Mouse (Mus musculus) spleen, postnatal 36 days (tissue): ENCODE measurements around the gene Tec.
"Not testable (repeated sequence)": the region's sequence is repeated elsewhere in the genome, so short reads cannot be mapped to it uniquely, and the experiment has no call there.

ENCODE experiments used
- DNase-seq, 2 experiments: peaks; one replicate each; pipeline ENCODE4 v3.0.0; 2022; ENCODE audit warnings: low spot score in 2 of 2, mixed read lengths in 1 of 2

The Tec gene

DNA sequence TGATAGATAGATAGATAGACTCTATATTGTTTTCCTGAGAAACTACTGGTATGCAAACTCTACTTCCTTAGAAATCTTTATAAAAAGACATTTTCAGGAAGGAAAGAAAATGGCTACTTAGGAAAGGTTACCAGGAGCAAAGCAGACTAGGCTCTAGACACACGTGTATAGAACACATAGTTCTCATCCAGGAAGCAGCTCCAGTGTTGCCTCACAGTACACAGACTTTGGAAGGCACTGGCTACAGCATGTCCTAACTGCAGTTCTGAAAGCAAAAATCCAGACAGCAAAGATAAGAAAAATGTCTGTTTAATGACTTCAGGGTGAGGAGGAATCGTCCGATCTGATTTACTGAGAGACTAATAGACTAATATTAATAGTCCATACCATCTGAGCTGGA, 41.8 kb downstream of the Tec start:
- no peak for DNase-seq

DNA sequence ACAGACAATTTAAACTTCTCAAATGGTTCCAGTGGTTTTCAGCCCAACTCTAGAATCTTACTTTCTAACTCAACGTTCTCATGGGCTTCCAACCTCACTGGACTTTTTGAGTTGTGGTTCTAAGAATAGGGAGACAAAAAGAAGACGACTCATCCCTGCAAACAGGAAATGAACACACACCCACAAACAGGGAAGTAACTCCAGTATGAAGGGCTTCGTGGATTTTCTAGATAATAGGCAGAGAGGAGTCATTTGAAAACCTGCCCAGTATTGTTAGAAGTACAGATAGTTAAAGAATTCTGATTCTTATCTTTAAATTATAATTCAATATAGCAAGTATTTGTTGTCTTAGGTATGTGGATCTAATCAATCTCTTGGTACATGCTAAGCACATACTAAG, 47.6 kb downstream of the Tec start:
- DNase-seq = no peak

GRCm38 (mm10) chr5:72820036-72820640, 48.1 kb downstream of the Tec start:
- no peak for DNase-seq

GRCm38 (mm10) chr5:72818513-72819180, 49.6 kb downstream of the Tec start:
- DNase-seq = no peak

- DNase-seq = peak; percentile 78 to 80
These were observed 50.7 kb downstream of the Tec start for GRCm38 (mm10) chr5:72817523-72818091.

DNA sequence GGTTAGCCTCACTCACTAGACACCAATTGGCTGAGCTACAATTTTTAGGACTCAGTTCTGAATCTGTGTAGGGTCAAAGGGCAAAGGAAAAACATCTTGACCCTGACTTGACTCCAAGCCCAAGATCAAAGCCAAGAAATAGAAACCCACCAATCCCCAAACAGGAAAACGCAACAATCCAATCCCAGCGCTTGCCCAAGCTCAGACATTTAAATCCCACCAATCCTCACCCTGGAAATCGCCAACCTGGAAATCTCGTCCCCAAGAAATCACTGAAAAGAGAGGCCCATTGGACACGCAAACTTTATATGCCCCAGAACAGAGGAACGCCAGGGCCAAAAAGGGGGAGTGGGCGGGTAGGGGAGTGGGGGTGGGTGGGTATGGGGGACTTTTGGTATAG, 51.3 kb downstream of the Tec start:
- DNase-seq = not testable (repeated sequence)

DNA sequence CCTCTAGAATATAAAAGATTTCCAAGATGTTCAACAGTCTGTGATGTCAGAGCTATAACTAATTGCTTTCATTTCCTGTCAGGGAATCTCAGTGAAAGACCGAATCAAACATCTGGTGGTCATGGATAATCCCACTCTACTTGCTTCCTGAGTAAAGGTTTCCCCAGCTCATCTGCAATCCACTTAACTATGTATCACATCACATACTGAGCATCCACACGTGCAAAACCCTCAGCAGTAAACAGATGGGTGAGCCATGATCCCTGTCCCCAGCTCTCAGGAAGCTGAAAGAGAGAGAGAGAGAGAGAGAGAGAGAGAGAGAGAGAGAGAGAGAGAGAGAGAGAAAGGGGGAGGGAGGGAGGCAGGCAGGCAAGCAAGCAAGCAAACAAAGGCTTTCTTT, 51.8 kb downstream of the Tec start:
- no peak for DNase-seq

- no peak for DNase-seq
These were observed 52.2 kb downstream of the Tec start for GRCm38 (mm10) chr5:72816046-72816445.

GRCm38 (mm10) chr5:72815361-72815760, 52.9 kb downstream of the Tec start:
- no peak for DNase-seq

GRCm38 (mm10) chr5:72814072-72814471, 54.2 kb downstream of the Tec start:
- DNase-seq = no peak

DNA sequence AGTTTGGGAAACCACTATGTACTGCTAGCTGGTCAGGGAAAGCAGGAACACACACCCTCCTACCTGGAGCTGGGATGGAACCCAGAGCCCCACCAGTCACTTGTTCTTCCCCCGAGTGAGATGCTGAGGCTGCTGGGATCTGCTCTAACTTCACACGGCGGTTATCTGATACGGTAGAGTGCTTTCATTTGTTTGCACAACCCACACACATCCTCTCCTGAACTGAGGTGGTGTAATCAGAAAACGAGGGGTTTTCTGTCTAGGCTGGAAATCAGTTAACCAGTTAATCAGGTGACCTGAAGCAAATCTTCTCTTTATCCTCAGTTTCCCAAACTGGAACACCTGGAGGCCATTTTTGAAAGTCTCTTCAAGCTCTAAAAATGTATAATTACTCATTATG, 55.4 kb downstream of the Tec start:
- peak; percentile 82 to 83 for DNase-seq

- no peak for DNase-seq
These were observed 56.0 kb downstream of the Tec start for GRCm38 (mm10) chr5:72812328-72812727.

- no peak for DNase-seq
These were observed 56.9 kb downstream of the Tec start for GRCm38 (mm10) chr5:72811397-72811796.

- no peak for DNase-seq
These were observed 57.3 kb downstream of the Tec start for GRCm38 (mm10) chr5:72810990-72811389.

- no peak for DNase-seq
These were observed 58.8 kb downstream of the Tec start for GRCm38 (mm10) chr5:72809480-72809879.

GRCm38 (mm10) chr5:72808456-72809111, 59.7 kb downstream of the Tec start:
- DNase-seq = no peak

GRCm38 (mm10) chr5:72802851-72803250, 65.4 kb downstream of the Tec start:
- DNase-seq = peak; percentile 70 to 80

DNA sequence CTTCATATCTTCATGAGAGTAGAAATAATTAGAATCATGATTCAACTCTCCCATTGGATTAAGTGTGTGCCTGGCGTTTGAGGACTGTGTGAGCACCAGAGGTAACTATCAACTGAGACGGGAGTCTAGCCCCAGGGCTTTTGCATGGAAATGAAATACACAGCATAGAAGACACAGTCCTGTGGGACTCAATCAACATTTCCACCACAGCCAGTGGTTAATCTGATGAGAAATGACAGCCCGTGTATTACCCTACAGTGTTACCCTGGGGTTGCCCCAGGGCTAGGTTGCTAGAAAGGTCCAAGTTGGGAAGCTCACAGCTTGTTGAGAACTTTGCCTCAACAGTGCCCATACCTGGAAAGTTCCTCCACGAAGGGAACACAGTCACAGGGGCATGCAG, 69.7 kb downstream of the Tec start:
- DNase-seq = no peak

GRCm38 (mm10) chr5:72796186-72796613, 72.1 kb downstream of the Tec start:
- peak; percentile 64 to 67 for DNase-seq

- no peak for DNase-seq
These were observed 74.9 kb downstream of the Tec start for GRCm38 (mm10) chr5:72793309-72793850.

DNA sequence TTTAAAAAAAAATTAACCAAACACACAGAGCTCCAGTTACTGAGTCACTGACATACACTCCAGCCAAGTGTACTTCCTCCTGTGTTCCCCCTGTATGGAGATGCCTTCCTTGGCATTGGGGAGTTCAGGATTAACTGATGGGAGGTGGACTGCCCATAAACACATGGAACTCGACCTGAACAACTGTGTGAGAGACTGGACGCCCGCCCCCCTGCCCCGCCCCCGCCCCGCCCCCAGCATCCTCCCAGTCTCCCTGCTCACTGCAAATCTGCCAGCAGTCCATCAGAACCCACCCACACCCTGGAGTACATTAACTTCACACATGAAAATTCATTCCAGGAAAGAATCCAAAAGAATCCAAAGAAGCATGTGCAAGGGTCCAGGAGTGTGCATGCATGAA, 76.5 kb downstream of the Tec start:
- no peak for DNase-seq

GRCm38 (mm10) chr5:72791386-72791785, 76.9 kb downstream of the Tec start:
- DNase-seq = no peak
